Mouse (Mus musculus) heart, embryonic 15.5 days (tissue): ENCODE results near the gene Hsd17b13. TPM values are rescaled to one million over a fixed set of nuclear protein-coding genes. Genes with fewer than 3 reads are reported as not detected.
"Not testable (repeated sequence)": the region's sequence is repeated elsewhere in the genome, so short reads cannot be mapped to it uniquely, and the experiment has no call there.

ENCODE experiments used
- ATAC-seq: fragments of 200-750 bp; cut with Nextera tagmentation; replicated peaks from 2 replicates; pipeline ENCODE4 v1.8.0; 2017; ENCODE audit warnings: low read depth, moderate TSS enrichment; ENCODE audit not compliant: insufficient number of reproducible peaks, insufficient read depth, low FRiP score
- H3K27ac ChIP-seq: fragments of 300-500 bp; sonication (generic); 2 replicates; pipeline ENCODE4 v1.5.1; 2015; ENCODE audit warnings: mild to moderate bottlenecking, inconsistent platforms
- H3K27me3 ChIP-seq: fragments of 300-500 bp; sonication (generic); 2 replicates; pipeline ENCODE4 v1.6.1; 2015; ENCODE audit warnings: inconsistent platforms
- H3K36me3 ChIP-seq: fragments of 300-500 bp; sonication (generic); 2 replicates; pipeline ENCODE4 v1.6.1; 2015; ENCODE audit warnings: mild to moderate bottlenecking, inconsistent platforms
- H3K4me1 ChIP-seq: fragments of 300-500 bp; sonication (generic); replicated peaks from 2 replicates; pipeline ENCODE4 v1.6.1; 2015; ENCODE audit warnings: inconsistent platforms
- H3K4me2 ChIP-seq: fragments of 300-500 bp; sonication (generic); 2 replicates; pipeline ENCODE4 v1.6.1; 2015; ENCODE audit warnings: inconsistent platforms, mild to moderate bottlenecking, moderate library complexity
- H3K4me3 ChIP-seq: fragments of 300-500 bp; sonication (generic); 2 replicates; pipeline ENCODE4 v1.5.1; 2015; ENCODE audit warnings: mild to moderate bottlenecking, inconsistent platforms
- H3K9ac ChIP-seq: fragments of 300-500 bp; sonication (generic); 2 replicates; pipeline ENCODE4 v1.6.1; 2015; ENCODE audit warnings: mild to moderate bottlenecking, inconsistent platforms
- H3K9me3 ChIP-seq: fragments of 300-500 bp; sonication (generic); replicated peaks from 2 replicates; pipeline ENCODE4 v1.6.1; 2016; ENCODE audit warnings: inconsistent platforms
- WGBS: fragments of 180-500 bp; shearing (Covaris S2); methylation state at CpG from one replicate; pipeline ENCODE4 v1.1.7; 2015; ENCODE audit warnings: mixed read lengths; 5-methylcytosine and 5-hydroxymethylcytosine counted together
- polyA plus RNA-seq: library from polyadenylated mRNA; unstranded; fragments of >200 nt; fragmentation: Nextera tagmentation; extraction: Ambion mirVana; gene quantifications from 2 replicates; pipeline ENCODE4 v1.2.1, GENCODE M21; 2015

Hsd17b13 gene
- polyA plus RNA-seq, 1 experiment from 2014 or later, result not detected

DNA sequence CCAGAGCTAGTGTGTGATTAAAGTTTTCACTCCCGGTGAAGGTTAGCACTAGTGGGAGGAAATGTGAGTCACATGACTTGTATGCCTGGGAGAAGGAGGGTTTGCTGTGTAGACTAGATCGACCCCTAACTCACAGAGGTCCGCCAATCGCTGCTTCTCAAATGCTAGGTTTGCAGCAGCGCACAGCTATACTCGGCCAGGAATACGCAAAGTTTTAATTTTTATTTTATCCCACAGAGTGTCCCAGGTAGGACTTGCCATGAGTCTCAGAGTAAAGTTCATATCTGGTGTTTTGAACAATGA is 37.9 kb downstream of the Hsd17b13 start:
- H3K27me3 ChIP-seq, result no peaks in the 10 kb centered on the region
- H3K4me1 ChIP-seq, result peaks cover 16% of the 10 kb centered on the region
- H3K27ac ChIP-seq, result peak overlapping the region; percentile 67
- no peak for ATAC-seq
- WGBS, result 67% methylated on average over 7 of the region's 7 CpGs
- no peak overlapping the region for H3K4me2 ChIP-seq
- no peaks in the 10 kb centered on the region for H3K9me3 ChIP-seq
- H3K36me3 ChIP-seq, result no peaks in the 10 kb centered on the region
- no peak overlapping the region for H3K4me3 ChIP-seq
- no peak overlapping the region for H3K9ac ChIP-seq

GRCm38 (mm10) chr5:103938547-103939349 is 38.5 kb downstream of the Hsd17b13 start:
- no peak; the same call in 1 of the 2 replicates for ATAC-seq
- Histone ChIP-seq H3K4me1 (peaks cover 16% of the 10 kb centered on the region), H3K4me3 (no peak overlapping the region), H3K27me3 (no peaks in the 10 kb centered on the region), H3K27ac (peak overlapping the region; percentile 67), H3K4me2 (peak overlapping the region; percentile 30; the same call in 1 of the 2 replicates), H3K9me3 (no peaks in the 10 kb centered on the region), H3K36me3 (no peaks in the 10 kb centered on the region), H3K9ac (no peak overlapping the region)
- 46% methylated on average over 11 of the region's 11 CpGs for WGBS

GRCm38 (mm10) chr5:103936906-103937589 is 40.2 kb downstream of the Hsd17b13 start:
- Histone ChIP-seq H3K9me3 (no peaks in the 10 kb centered on the region), H3K36me3 (no peaks in the 10 kb centered on the region), H3K27ac (peak overlapping the region; percentile 66), H3K4me1 (peaks cover 16% of the 10 kb centered on the region), H3K27me3 (no peaks in the 10 kb centered on the region), H3K4me3 (no peak overlapping the region), H3K9ac (no peak overlapping the region), H3K4me2 (no peak overlapping the region)
- 32% methylated on average over 14 of the region's 14 CpGs for WGBS
- ATAC-seq, result peak; percentile 76

DNA sequence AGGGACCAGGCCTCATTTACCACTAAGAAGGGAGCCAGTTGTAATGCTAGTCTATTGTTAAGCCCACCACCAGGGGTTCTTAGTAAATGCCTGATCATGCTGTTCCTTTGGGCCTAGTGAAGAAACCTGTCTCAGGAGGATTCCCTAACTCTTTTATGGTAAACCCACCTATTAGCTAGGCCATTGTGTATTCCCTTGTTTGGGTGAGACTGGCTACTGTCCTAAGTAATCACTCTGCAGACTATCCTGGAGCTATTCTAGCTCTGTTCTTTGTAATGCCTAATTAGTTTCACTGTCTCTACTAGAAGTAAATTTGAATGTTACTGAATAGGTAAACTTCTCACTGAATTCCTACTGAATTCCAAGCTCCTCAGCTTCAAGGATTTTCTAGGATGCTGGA is 45.3 kb downstream of the Hsd17b13 start:
- not testable (repeated sequence) for H3K27me3 ChIP-seq, H3K9ac ChIP-seq, H3K9me3 ChIP-seq, H3K27ac ChIP-seq, H3K4me2 ChIP-seq, ATAC-seq, H3K4me3 ChIP-seq, H3K4me1 ChIP-seq, H3K36me3 ChIP-seq

- H3K27me3 ChIP-seq, result no peaks in the 10 kb centered on the region
- no peaks in the 10 kb centered on the region for H3K9me3 ChIP-seq
- no peak overlapping the region for H3K4me2 ChIP-seq
- 81% methylated on average over 5 of the region's 5 CpGs for WGBS
- no peak overlapping the region for H3K4me3 ChIP-seq
- no peak for ATAC-seq
- peaks cover 4% of the 10 kb centered on the region; the same call in 1 of the 2 replicates for H3K4me1 ChIP-seq
- H3K36me3 ChIP-seq, result no peaks in the 10 kb centered on the region
- no peak overlapping the region for H3K9ac ChIP-seq
- H3K27ac ChIP-seq, result no peak overlapping the region
Observed at GRCm38 (mm10) chr5:103930511-103930910, 46.7 kb downstream of the Hsd17b13 start.

- 63% methylated on average over 7 of the region's 7 CpGs for WGBS
- Histone ChIP-seq H3K36me3 (no peaks in the 10 kb centered on the region), H3K9me3 (no peaks in the 10 kb centered on the region), H3K27me3 (no peaks in the 10 kb centered on the region), H3K9ac (0 out of 2 replicates have a peak overlapping the region, but pooled peaks have one; percentile 54), H3K4me3 (no peak overlapping the region), H3K4me1 (peaks cover 4% of the 10 kb centered on the region; the same call in 1 of the 2 replicates), H3K4me2 (peak overlapping the region; percentile 68), H3K27ac (peak overlapping the region; percentile 55; the same call in 1 of the 2 replicates)
- ATAC-seq, result no peak
Observed at GRCm38 (mm10) chr5:103928196-103928550, 49.0 kb downstream of the Hsd17b13 start.

DNA sequence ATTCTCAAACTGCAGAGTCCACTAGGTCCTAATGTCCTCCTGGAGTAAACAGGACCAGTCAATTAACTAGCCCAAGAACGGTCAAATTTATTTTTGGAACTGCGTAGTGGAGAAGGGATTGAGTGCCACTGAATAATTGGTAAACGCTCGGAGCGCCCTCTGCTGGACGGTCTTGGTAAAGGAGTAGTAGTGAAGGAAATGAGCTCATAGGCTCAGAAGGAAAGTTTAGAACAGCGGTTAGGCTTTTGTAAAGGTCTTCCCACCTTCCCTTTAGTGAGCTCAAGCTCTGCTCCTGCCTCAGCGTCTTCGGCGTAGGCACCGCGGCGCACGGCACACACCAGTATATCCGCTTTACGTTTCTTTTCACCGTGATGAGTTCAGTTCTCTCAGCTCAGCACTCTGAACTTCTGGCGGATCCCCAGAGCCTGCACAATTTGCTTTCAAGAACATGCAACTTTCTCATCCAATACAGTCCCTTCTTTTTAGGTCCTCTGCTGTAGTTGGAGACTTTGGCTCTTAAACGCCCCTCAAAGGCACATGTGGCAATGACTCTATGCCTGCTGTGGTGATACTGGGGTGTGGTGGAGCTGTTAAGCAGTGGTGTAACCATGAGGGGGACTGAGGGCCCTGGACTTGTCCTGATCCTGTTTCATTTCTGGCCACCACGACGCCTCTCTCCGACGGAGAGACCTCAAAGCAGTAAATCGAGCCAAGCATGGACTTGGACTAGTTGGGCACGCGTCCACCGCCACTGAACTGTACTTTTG is 49.6 kb downstream of the Hsd17b13 start:
- peak overlapping the region; percentile 41 for H3K4me3 ChIP-seq
- 17% methylated on average over 27 of the region's 27 CpGs for WGBS
- peak; percentile 56 for ATAC-seq

GRCm38 (mm10) chr5:103926398-103926797 is 50.8 kb downstream of the Hsd17b13 start:
- Histone ChIP-seq H3K27me3 (no peaks in the 10 kb centered on the region), H3K9me3 (no peaks in the 10 kb centered on the region), H3K4me2 (no peak overlapping the region), H3K27ac (no peak overlapping the region), H3K4me3 (no peak overlapping the region), H3K4me1 (peaks cover 4% of the 10 kb centered on the region; the same call in 1 of the 2 replicates), H3K9ac (no peak overlapping the region), H3K36me3 (no peaks in the 10 kb centered on the region)
- 68% methylated on average over 12 of the region's 12 CpGs for WGBS
- ATAC-seq, result no peak

More for the DNA sequence above, 49.6 kb downstream of the Hsd17b13 start:
- H3K27ac ChIP-seq, result peak overlapping the region; percentile 55
- peak overlapping the region; percentile 68 for H3K4me2 ChIP-seq
- peaks cover 4% of the 10 kb centered on the region; the same call in 1 of the 2 replicates for H3K4me1 ChIP-seq
- no peaks in the 10 kb centered on the region for H3K9me3 ChIP-seq
- H3K9ac ChIP-seq, result peak overlapping the region; percentile 54
- no peaks in the 10 kb centered on the region for H3K36me3 ChIP-seq
- H3K27me3 ChIP-seq, result no peaks in the 10 kb centered on the region

- no peaks in the 10 kb centered on the region for H3K27me3 ChIP-seq
- H3K4me2 ChIP-seq, result no peak overlapping the region
- no peak overlapping the region for H3K27ac ChIP-seq
- no peaks in the 10 kb centered on the region for H3K9me3 ChIP-seq
- no peak overlapping the region for H3K4me3 ChIP-seq
- no peak overlapping the region for H3K9ac ChIP-seq
- H3K4me1 ChIP-seq, result peaks cover 4% of the 10 kb centered on the region; the same call in 1 of the 2 replicates
- H3K36me3 ChIP-seq, result no peaks in the 10 kb centered on the region
- no peak for ATAC-seq
- 58% methylated on average over 2 of the region's 2 CpGs for WGBS
Observed at GRCm38 (mm10) chr5:103923755-103924154, 53.5 kb downstream of the Hsd17b13 start.

DNA sequence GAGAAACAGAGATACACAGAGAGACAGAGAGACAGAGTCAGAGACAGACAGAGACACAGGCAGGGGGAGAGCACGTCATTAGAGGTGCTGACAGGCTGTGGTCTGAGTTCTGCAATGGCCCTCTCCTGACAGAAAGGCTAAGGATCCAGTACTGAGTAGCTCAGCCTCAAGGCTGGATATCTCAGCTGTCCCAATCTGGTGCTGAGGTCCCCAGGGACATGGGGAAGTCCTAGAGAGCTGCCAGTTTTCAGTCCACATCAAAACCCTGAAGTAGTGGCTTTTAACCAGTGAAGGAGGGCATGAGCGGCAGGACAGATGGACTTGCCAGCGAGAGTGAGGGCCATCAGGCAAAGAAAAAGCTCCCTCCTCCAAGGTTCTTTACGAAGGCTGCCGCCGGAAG is 54.1 kb downstream of the Hsd17b13 start:
- no peak for ATAC-seq
- H3K36me3 ChIP-seq, result no peaks in the 10 kb centered on the region
- H3K4me3 ChIP-seq, result no peak overlapping the region
- H3K27me3 ChIP-seq, result no peaks in the 10 kb centered on the region
- peaks cover 4% of the 10 kb centered on the region; the same call in 1 of the 2 replicates for H3K4me1 ChIP-seq
- 72% methylated on average over 6 of the region's 6 CpGs for WGBS
- H3K27ac ChIP-seq, result no peak overlapping the region
- H3K9me3 ChIP-seq, result no peaks in the 10 kb centered on the region
- H3K9ac ChIP-seq, result no peak overlapping the region
- H3K4me2 ChIP-seq, result no peak overlapping the region

GRCm38 (mm10) chr5:103922436-103922835 is 54.8 kb downstream of the Hsd17b13 start:
- Histone ChIP-seq H3K9me3 (no peaks in the 10 kb centered on the region), H3K4me2 (no peak overlapping the region), H3K27me3 (no peaks in the 10 kb centered on the region), H3K9ac (no peak overlapping the region), H3K4me1 (no peaks in the 10 kb centered on the region), H3K36me3 (no peaks in the 10 kb centered on the region), H3K4me3 (no peak overlapping the region), H3K27ac (no peak overlapping the region)
- WGBS, result 65% methylated on average over 5 of the region's 5 CpGs
- no peak for ATAC-seq
